Mouse (Mus musculus): Measurements from ENCODE around the gene Fam185a. TPM values are rescaled to one million over a fixed set of nuclear protein-coding genes. Genes with fewer than 3 reads are reported as not detected.

The Fam185a gene
- total RNA-seq, 1 experiment from 2014 or later = 12.0 TPM

Other genes starting within 250 kb of the Fam185a start
- gene Gsap, start 238.7 kb upstream of the Fam185a start, total RNA-seq (2021) = 5.8 and 6.0 TPM in 2 replicates
- gene Fgl2, start 52.3 kb upstream of the Fam185a start, total RNA-seq (2021) = 5.4 and 8.8 TPM in 2 replicates
- gene Ccdc146, start 281 bp upstream of the Fam185a start, total RNA-seq (2021) = 0.26 TPM in 1 of 2 replicates, not detected in the other
- gene Lrrc17, start 118.6 kb downstream of the Fam185a start, total RNA-seq (2021) = 4.9 and 5.0 TPM in 2 replicates
- gene Fbxl13, start 220.7 kb downstream of the Fam185a start, total RNA-seq (2021) = 0.11 TPM in 1 of 2 replicates, not detected in the other
- 15.0 and 19.8 TPM in 2 replicates for gene Armc10, start 220.9 kb downstream of the Fam185a start, total RNA-seq (2021)

All from adrenal gland, postnatal 14 days (tissue).